Mouse (Mus musculus) midbrain, embryonic 15.5 days (tissue): Measurements from ENCODE around the gene Rnf121. TPM values are rescaled to one million over a fixed set of nuclear protein-coding genes. Genes with fewer than 3 reads are reported as not detected.
A peak's percentile ranks its signal among the peaks of the same experiment; 100 is the strongest.

Experiments
- ATAC-seq: fragments of 200-750 bp; cut with Nextera tagmentation; replicated peaks from 2 replicates; pipeline ENCODE4 v1.8.0; 2017; ENCODE audit warnings: moderate TSS enrichment
- H3K27ac ChIP-seq: fragments of 300-500 bp; sonication (generic); 2 replicates; pipeline ENCODE4 v1.5.1; 2015; ENCODE audit warnings: mild to moderate bottlenecking, inconsistent platforms
- H3K27me3 ChIP-seq: fragments of 300-500 bp; sonication (generic); replicated peaks from 2 replicates; pipeline ENCODE4 v1.6.1; 2015; ENCODE audit warnings: inconsistent platforms
- H3K36me3 ChIP-seq: fragments of 300-500 bp; sonication (generic); replicated peaks from 2 replicates; pipeline ENCODE4 v1.6.1; 2015; ENCODE audit warnings: inconsistent platforms
- H3K4me1 ChIP-seq: fragments of 300-500 bp; sonication (generic); 2 replicates; pipeline ENCODE4 v1.6.1; 2015; ENCODE audit warnings: inconsistent platforms
- H3K4me2 ChIP-seq: fragments of 300-500 bp; sonication (generic); 2 replicates; pipeline ENCODE4 v1.6.1; 2015; ENCODE audit warnings: inconsistent platforms, mild to moderate bottlenecking, moderate library complexity
- H3K4me3 ChIP-seq: fragments of 300-500 bp; sonication (generic); 2 replicates; pipeline ENCODE4 v1.5.1; 2015; ENCODE audit warnings: mild to moderate bottlenecking, inconsistent platforms
- H3K9ac ChIP-seq: fragments of 300-500 bp; sonication (generic); 2 replicates; pipeline ENCODE4 v1.6.1; 2015; ENCODE audit warnings: mild to moderate bottlenecking, inconsistent platforms
- H3K9me3 ChIP-seq: fragments of 300-500 bp; sonication (generic); 2 replicates; pipeline ENCODE4 v1.6.1; 2016; ENCODE audit warnings: inconsistent platforms
- WGBS: fragments of 180-500 bp; shearing (Covaris S2); methylation state at CpG from one replicate; pipeline ENCODE4 v1.1.7; 2015; ENCODE audit warnings: mixed read lengths; 5-methylcytosine and 5-hydroxymethylcytosine counted together
- polyA plus RNA-seq: library from polyadenylated mRNA; unstranded; fragments of >200 nt; fragmentation: Nextera tagmentation; extraction: Ambion mirVana; gene quantifications from 2 replicates; pipeline ENCODE4 v1.2.1, GENCODE M21; 2015

Rnf121 gene
- polyA plus RNA-seq, 1 experiment from 2014 or later, result 34.2 TPM

GRCm38 (mm10) chr7:102099760-102100661 is 34.7 kb upstream of the Rnf121 start:
- H3K27ac ChIP-seq, result no peak overlapping the region
- peak; percentile 38; the same call in 1 of the 2 replicates for ATAC-seq
- H3K4me3 ChIP-seq, result no peak overlapping the region
- H3K9me3 ChIP-seq, result no peaks in the 10 kb centered on the region
- peak overlapping the region; percentile 39 for H3K4me2 ChIP-seq
- H3K27me3 ChIP-seq, result no peaks in the 10 kb centered on the region
- WGBS, result 6% methylated on average over 30 of the region's 30 CpGs
- peaks cover 9% of the 10 kb centered on the region for H3K4me1 ChIP-seq
- no peak overlapping the region for H3K9ac ChIP-seq
- H3K36me3 ChIP-seq, result no peaks in the 10 kb centered on the region

- Histone ChIP-seq H3K27ac (no peak overlapping the region), H3K4me1 (no peaks in the 10 kb centered on the region), H3K9ac (no peak overlapping the region), H3K9me3 (no peaks in the 10 kb centered on the region), H3K4me2 (no peak overlapping the region), H3K27me3 (no peaks in the 10 kb centered on the region), H3K36me3 (0 out of 2 replicates have a peak, but pooled peaks cover 2% of the 10 kb centered on the region), H3K4me3 (no peak overlapping the region)
- WGBS, result 92% methylated on average over 4 of the region's 4 CpGs
- no peak for ATAC-seq
These were observed 22.1 kb upstream of the Rnf121 start for GRCm38 (mm10) chr7:102087336-102087735.

GRCm38 (mm10) chr7:102084041-102084696 is 18.9 kb upstream of the Rnf121 start:
- 94% methylated on average over 26 of the region's 26 CpGs for WGBS
- ATAC-seq, result no peak
- Histone ChIP-seq H3K9me3 (no peaks in the 10 kb centered on the region), H3K9ac (no peak overlapping the region), H3K27me3 (no peaks in the 10 kb centered on the region), H3K27ac (no peak overlapping the region), H3K36me3 (peaks cover 26% of the 10 kb centered on the region; the same call in 1 of the 2 replicates), H3K4me2 (no peak overlapping the region), H3K4me3 (no peak overlapping the region), H3K4me1 (no peaks in the 10 kb centered on the region)

GRCm38 (mm10) chr7:102082816-102083215 is 17.5 kb upstream of the Rnf121 start, which contains the start of gene Trpc2:
Trpc2 (plus strand) TSS chr7:102083116.
- Histone ChIP-seq H3K4me3 (no peak within 1 kb of the TSS), H3K4me2 (no peak within 1 kb of the TSS), H3K36me3 (peaks cover 30% of the 10 kb centered on the region; the same call in 1 of the 2 replicates), H3K27ac (no peak within 1 kb of the TSS), H3K9ac (no peak within 1 kb of the TSS), H3K9me3 (no peaks in the 10 kb centered on the region), H3K4me1 (no peaks in the 10 kb centered on the region), H3K27me3 (no peaks in the 10 kb centered on the region)
- 89% methylated on average over 5 of the region's 5 CpGs for WGBS
- no peak for ATAC-seq

GRCm38 (mm10) chr7:102081784-102082183 is 16.5 kb upstream of the Rnf121 start:
- 98% methylated on average over 5 of the region's 5 CpGs for WGBS
- ATAC-seq, result no peak
- Histone ChIP-seq H3K9me3 (no peaks in the 10 kb centered on the region), H3K4me1 (no peaks in the 10 kb centered on the region), H3K4me3 (no peak overlapping the region), H3K36me3 (peaks cover 30% of the 10 kb centered on the region; the same call in 1 of the 2 replicates), H3K4me2 (no peak overlapping the region), H3K9ac (no peak overlapping the region), H3K27ac (no peak overlapping the region), H3K27me3 (no peaks in the 10 kb centered on the region)

GRCm38 (mm10) chr7:102080311-102080710 is 15.0 kb upstream of the Rnf121 start:
- ATAC-seq, result no peak
- H3K4me3 ChIP-seq, result no peak overlapping the region
- no peaks in the 10 kb centered on the region for H3K9me3 ChIP-seq
- H3K9ac ChIP-seq, result no peak overlapping the region
- H3K4me2 ChIP-seq, result no peak overlapping the region
- no peaks in the 10 kb centered on the region for H3K27me3 ChIP-seq
- H3K27ac ChIP-seq, result no peak overlapping the region
- no peaks in the 10 kb centered on the region for H3K4me1 ChIP-seq
- H3K36me3 ChIP-seq, result peaks cover 35% of the 10 kb centered on the region; the same call in 1 of the 2 replicates
- 92% methylated on average over 8 of the region's 8 CpGs for WGBS

GRCm38 (mm10) chr7:102078517-102078916 is 13.2 kb upstream of the Rnf121 start:
- Histone ChIP-seq H3K4me1 (no peaks in the 10 kb centered on the region), H3K27ac (no peak overlapping the region), H3K9me3 (no peaks in the 10 kb centered on the region), H3K27me3 (no peaks in the 10 kb centered on the region), H3K36me3 (peaks cover 45% of the 10 kb centered on the region; the same call in 1 of the 2 replicates), H3K4me2 (no peak overlapping the region), H3K9ac (no peak overlapping the region), H3K4me3 (no peak overlapping the region)
- no peak for ATAC-seq
- 73% methylated on average over 7 of the region's 7 CpGs for WGBS

- H3K4me1 ChIP-seq, result no peaks in the 10 kb centered on the region
- no peak overlapping the region for H3K4me3 ChIP-seq
- no peak for ATAC-seq
- H3K27ac ChIP-seq, result no peak overlapping the region
- H3K27me3 ChIP-seq, result no peaks in the 10 kb centered on the region
- no peaks in the 10 kb centered on the region for H3K9me3 ChIP-seq
- peaks cover 54% of the 10 kb centered on the region; the same call in 1 of the 2 replicates for H3K36me3 ChIP-seq
- 81% methylated on average over 7 of the region's 7 CpGs for WGBS
- H3K9ac ChIP-seq, result no peak overlapping the region
- no peak overlapping the region for H3K4me2 ChIP-seq
These were observed 11.5 kb upstream of the Rnf121 start for GRCm38 (mm10) chr7:102076714-102077296.

- Histone ChIP-seq H3K27ac (no peak overlapping the region), H3K4me1 (peaks cover 35% of the 10 kb centered on the region), H3K9me3 (no peaks in the 10 kb centered on the region), H3K36me3 (0 out of 2 replicates have a peak, but pooled peaks cover 3% of the 10 kb centered on the region), H3K9ac (no peak overlapping the region), H3K27me3 (no peaks in the 10 kb centered on the region), H3K4me2 (peak overlapping the region; percentile 69), H3K4me3 (peak overlapping the region; percentile 77)
- ATAC-seq, result no peak
- 85% methylated on average over 6 of the region's 6 CpGs for WGBS
These were observed 1.1 kb upstream of the Rnf121 start for GRCm38 (mm10) chr7:102066363-102066762.

GRCm38 (mm10) chr7:102064655-102065045 is 619 bp downstream of the Rnf121 start:
- ATAC-seq, result peak; percentile 75
- WGBS, result 2% methylated on average over 9 of the region's 9 CpGs

GRCm38 (mm10) chr7:102063891-102064290 is 1.4 kb downstream of the Rnf121 start:
- 90% methylated on average over 9 of the region's 9 CpGs for WGBS
- Histone ChIP-seq H3K4me1 (peaks cover 36% of the 10 kb centered on the region), H3K4me2 (peak overlapping the region; percentile 69), H3K9me3 (no peaks in the 10 kb centered on the region), H3K36me3 (0 out of 2 replicates have a peak, but pooled peaks cover 5% of the 10 kb centered on the region), H3K27ac (no peak overlapping the region), H3K27me3 (no peaks in the 10 kb centered on the region), H3K4me3 (peak overlapping the region; percentile 77), H3K9ac (no peak overlapping the region)
- no peak for ATAC-seq

More at GRCm38 (mm10) chr7:102064655-102065045, 619 bp downstream of the Rnf121 start:
- no peaks in the 10 kb centered on the region for H3K27me3 ChIP-seq
- peak overlapping the region; percentile 87 for H3K27ac ChIP-seq
- peaks cover 36% of the 10 kb centered on the region for H3K4me1 ChIP-seq
- peak overlapping the region; percentile 80 for H3K9ac ChIP-seq
- peak overlapping the region; percentile 77 for H3K4me3 ChIP-seq
- peak overlapping the region; percentile 69 for H3K4me2 ChIP-seq
- H3K36me3 ChIP-seq, result no peaks in the 10 kb centered on the region
- no peaks in the 10 kb centered on the region for H3K9me3 ChIP-seq

- no peaks in the 10 kb centered on the region for H3K27me3 ChIP-seq
- no peak overlapping the region for H3K9ac ChIP-seq
- ATAC-seq, result no peak
- WGBS, result 93% methylated on average over 1 of the region's 1 CpGs
- no peak overlapping the region for H3K27ac ChIP-seq
- H3K4me3 ChIP-seq, result no peak overlapping the region
- 0 out of 2 replicates have a peak, but pooled peaks cover 6% of the 10 kb centered on the region for H3K36me3 ChIP-seq
- peaks cover 36% of the 10 kb centered on the region for H3K4me1 ChIP-seq
- H3K4me2 ChIP-seq, result no peak overlapping the region
- H3K9me3 ChIP-seq, result no peaks in the 10 kb centered on the region
These were observed 3.1 kb downstream of the Rnf121 start for GRCm38 (mm10) chr7:102062203-102062602.
